Mouse (Mus musculus) central nervous system, embryonic 14 days (tissue): ENCODE data around the gene Gm21987. TPM values are rescaled to one million over a fixed set of nuclear protein-coding genes. Genes with fewer than 3 reads are reported as not detected.

ENCODE experiments used
- polyA plus RNA-seq: library from polyadenylated mRNA; depleted of rRNA; stranded (reverse); fragments of >200 nt; gene quantifications from 2 replicates; pipeline ENCODE4 v1.2.3, GENCODE M21; 2012; rRNA removed

Gene Gm21987
- not detected in 2 replicates for polyA plus RNA-seq

DNA sequence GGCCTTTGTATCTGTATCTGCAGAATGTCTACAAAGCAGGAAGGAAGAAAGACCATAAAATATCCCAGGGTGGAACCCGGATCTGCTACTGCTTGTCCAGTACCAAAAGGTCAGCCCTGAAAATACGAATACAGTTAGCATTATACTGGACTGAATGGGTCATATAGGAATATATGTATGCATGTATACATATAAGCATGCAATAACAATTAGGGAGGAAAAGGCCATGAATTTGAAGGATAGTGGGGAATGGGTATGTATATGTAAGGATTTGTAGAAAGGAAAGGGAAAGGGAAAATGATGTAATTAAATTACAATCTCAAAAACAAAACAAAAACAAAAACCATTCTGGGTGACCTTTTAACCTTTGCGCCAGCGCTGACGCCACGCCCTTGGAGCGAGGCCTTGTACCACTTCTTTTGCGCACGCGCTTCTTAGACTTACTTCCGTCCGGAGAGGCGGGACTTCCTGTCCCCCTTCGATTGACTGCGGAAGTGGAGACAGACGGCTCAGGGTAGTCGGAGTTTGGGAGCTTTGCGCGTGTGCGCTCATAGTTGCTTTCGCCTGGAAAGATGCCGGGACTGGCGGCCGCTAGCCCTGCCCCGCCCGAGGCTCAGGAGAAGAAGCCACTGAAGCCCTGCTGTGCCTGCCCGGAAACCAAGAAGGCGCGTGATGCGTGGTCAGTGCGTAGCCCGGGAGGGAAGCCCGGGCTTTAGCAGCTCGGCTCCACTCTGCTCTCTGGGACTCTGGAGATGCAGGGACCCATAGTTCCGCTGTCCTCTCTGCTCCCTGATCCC, at the start of gene Gm21987, which contains the start of gene Cox17:
Gene Gm21987, plus strand, starts transcription at position 512 of the 797 bp plus-strand sequence.
Gene Cox17, plus strand, starts transcription at position 463 of the 797 bp plus-strand sequence.

DNA sequence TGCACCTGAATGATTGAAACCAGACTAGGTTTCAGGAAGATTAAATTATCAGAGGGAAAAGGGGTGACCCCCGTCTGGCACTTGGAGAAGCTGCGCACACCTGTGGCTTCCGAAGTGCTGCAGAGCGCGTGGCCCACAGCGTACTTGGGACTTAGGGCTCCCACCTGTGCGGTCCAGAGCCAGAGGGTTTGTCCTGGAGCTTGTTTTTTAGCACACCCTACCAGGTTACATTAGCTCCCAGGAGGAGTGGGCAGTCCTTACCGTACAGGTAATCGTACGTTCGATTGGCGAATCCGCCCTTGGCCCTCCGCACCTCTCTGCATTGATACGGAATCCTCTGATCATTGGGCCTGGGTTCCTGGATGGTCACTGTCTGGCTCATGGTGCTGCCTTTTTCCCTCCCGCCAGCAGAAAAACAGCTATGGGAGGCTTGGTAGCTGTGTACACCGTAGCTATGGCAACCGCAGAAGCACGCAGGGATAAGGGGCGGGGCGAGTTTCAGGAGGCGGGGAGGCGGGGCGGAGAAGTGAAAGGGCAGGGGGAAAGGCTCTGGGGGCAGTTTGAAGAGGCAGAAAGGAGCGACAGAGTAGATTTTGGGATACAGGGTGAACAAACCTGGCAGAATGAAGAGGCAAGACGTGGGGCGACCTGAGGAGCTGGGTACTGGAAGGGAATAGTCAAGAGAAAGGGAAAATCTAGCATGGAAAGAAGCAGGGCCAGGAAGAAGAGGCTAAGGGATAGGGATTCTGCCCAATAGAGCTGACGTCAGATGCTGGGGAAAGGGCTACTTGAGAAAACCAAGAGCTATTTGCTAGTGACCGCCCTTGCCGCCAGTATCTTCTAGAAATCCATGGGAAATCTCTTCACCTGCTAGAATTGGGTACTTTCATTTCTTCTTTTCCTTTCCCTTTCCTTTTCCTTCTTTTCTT, 5.2 kb upstream of the Gm21987 start, which contains the start of gene Maats1:
Gene Maats1, minus strand, starts transcription at position 748 of the 929 bp plus-strand sequence.

DNA sequence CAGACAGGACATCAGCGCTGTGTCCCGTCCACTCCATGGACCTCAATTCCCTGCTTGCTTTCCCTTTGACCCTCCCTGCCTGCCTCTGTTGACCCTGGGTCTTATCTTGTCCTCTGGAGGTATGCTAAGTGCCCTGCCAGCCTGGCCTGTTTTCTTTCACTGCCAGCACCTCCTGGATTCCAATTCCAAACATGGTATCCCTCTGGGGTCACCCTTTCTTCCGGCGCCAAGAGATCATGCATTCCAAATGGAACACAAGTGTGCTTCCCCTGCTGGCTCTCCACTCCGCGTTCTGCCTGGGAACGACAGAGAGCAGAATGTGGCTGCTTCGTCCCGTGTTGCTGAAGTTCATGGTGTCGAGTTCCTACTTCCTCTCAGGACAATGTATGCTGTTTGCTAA, 15.1 kb downstream of the Gm21987 start, which contains the start of gene Popdc2:
Gene Popdc2, plus strand, starts transcription at position 277 of the 400 bp plus-strand sequence.

Other genes starting within 250 kb of the Gm21987 start
- 0.04 TPM in 1 of 2 replicates, not detected in the other for gene Nr1i2, start 52.2 kb upstream of the Gm21987 start, polyA plus RNA-seq
- gene Maats1, start 4.9 kb upstream of the Gm21987 start, polyA plus RNA-seq: 1.00 and 1.0 TPM in 2 replicates
- gene Cox17, start within 50 bp of the Gm21987 start, polyA plus RNA-seq: 87.8 and 90.4 TPM in 2 replicates
- gene Popdc2, start 15.2 kb downstream of the Gm21987 start, polyA plus RNA-seq: 0.74 and 1.4 TPM in 2 replicates
- gene Pla1a, start 86.1 kb downstream of the Gm21987 start, polyA plus RNA-seq: 0.48 and 0.58 TPM in 2 replicates
- 71.8 and 78.1 TPM in 2 replicates for gene Adprh, start 105.7 kb downstream of the Gm21987 start, polyA plus RNA-seq
- 0.38 and 0.59 TPM in 2 replicates for gene Cd80, start 108.5 kb downstream of the Gm21987 start, polyA plus RNA-seq
- 19.1 and 21.4 TPM in 2 replicates for gene Timmdc1, start 175.6 kb downstream of the Gm21987 start, polyA plus RNA-seq
- 59.2 and 63.8 TPM in 2 replicates for gene Poglut1, start 203.2 kb downstream of the Gm21987 start, polyA plus RNA-seq
- 92.5 and 144 TPM in 2 replicates for gene Tmem39a, start 211.7 kb downstream of the Gm21987 start, polyA plus RNA-seq